Mouse (Mus musculus): ENCODE data around the gene Ube2e1.
A peak's percentile ranks its signal among the peaks of the same experiment; 100 is the strongest.

Gene Ube2e1

GRCm38 (mm10) chr14:18331693-18332131, at the start of gene Ube2e1:
Gene Ube2e1 (minus strand): TSS chr14:18331859.
- peak; percentile 86 for DNase-seq (ENCODE audit: extremely low spot score)

GRCm38 (mm10) chr14:18379841-18380240, 48.2 kb upstream of the Ube2e1 start:
- DNase-seq (ENCODE audit: extremely low spot score): no peak

GRCm38 (mm10) chr14:18377944-18378575, 46.4 kb upstream of the Ube2e1 start:
- DNase-seq (ENCODE audit: extremely low spot score): no peak

GRCm38 (mm10) chr14:18376206-18376605, 44.5 kb upstream of the Ube2e1 start:
- no peak for DNase-seq (ENCODE audit: extremely low spot score)

GRCm38 (mm10) chr14:18373758-18374405, 42.2 kb upstream of the Ube2e1 start:
- no peak for DNase-seq (ENCODE audit: extremely low spot score)

GRCm38 (mm10) chr14:18372761-18373610, 41.3 kb upstream of the Ube2e1 start:
- no peak for DNase-seq (ENCODE audit: extremely low spot score)

- no peak for DNase-seq (ENCODE audit: extremely low spot score)
Measured at GRCm38 (mm10) chr14:18369031-18369430, 37.4 kb upstream of the Ube2e1 start.

- DNase-seq (ENCODE audit: extremely low spot score): no peak
Measured at GRCm38 (mm10) chr14:18367025-18367424, 35.4 kb upstream of the Ube2e1 start.

GRCm38 (mm10) chr14:18364321-18364720, 32.7 kb upstream of the Ube2e1 start:
- no peak for DNase-seq (ENCODE audit: extremely low spot score)

GRCm38 (mm10) chr14:18356442-18356841, 24.8 kb upstream of the Ube2e1 start:
- DNase-seq (ENCODE audit: extremely low spot score): no peak

GRCm38 (mm10) chr14:18355514-18356190, 24.0 kb upstream of the Ube2e1 start:
- no peak for DNase-seq (ENCODE audit: extremely low spot score)

GRCm38 (mm10) chr14:18353525-18353924, 21.9 kb upstream of the Ube2e1 start:
- DNase-seq (ENCODE audit: extremely low spot score): no peak

- no peak for DNase-seq (ENCODE audit: extremely low spot score)
Measured at GRCm38 (mm10) chr14:18352934-18353333, 21.3 kb upstream of the Ube2e1 start.

GRCm38 (mm10) chr14:18350680-18351079, 19.0 kb upstream of the Ube2e1 start:
- no peak for DNase-seq (ENCODE audit: extremely low spot score)

GRCm38 (mm10) chr14:18349871-18350270, 18.2 kb upstream of the Ube2e1 start:
- no peak for DNase-seq (ENCODE audit: extremely low spot score)

- no peak for DNase-seq (ENCODE audit: extremely low spot score)
Measured at GRCm38 (mm10) chr14:18343589-18343988, 11.9 kb upstream of the Ube2e1 start.

GRCm38 (mm10) chr14:18342749-18343148, 11.1 kb upstream of the Ube2e1 start:
- no peak for DNase-seq (ENCODE audit: extremely low spot score)

GRCm38 (mm10) chr14:18341088-18341487, 9.4 kb upstream of the Ube2e1 start:
- no peak for DNase-seq (ENCODE audit: extremely low spot score)

GRCm38 (mm10) chr14:18336106-18336505, 4.4 kb upstream of the Ube2e1 start:
- no peak for DNase-seq (ENCODE audit: extremely low spot score)

- DNase-seq (ENCODE audit: extremely low spot score): peak; percentile 57
Measured at GRCm38 (mm10) chr14:18330789-18331692, 618 bp downstream of the Ube2e1 start.
